ENCODE assay signal across 8 mouse cellular contexts in the genomic region with DNA sequence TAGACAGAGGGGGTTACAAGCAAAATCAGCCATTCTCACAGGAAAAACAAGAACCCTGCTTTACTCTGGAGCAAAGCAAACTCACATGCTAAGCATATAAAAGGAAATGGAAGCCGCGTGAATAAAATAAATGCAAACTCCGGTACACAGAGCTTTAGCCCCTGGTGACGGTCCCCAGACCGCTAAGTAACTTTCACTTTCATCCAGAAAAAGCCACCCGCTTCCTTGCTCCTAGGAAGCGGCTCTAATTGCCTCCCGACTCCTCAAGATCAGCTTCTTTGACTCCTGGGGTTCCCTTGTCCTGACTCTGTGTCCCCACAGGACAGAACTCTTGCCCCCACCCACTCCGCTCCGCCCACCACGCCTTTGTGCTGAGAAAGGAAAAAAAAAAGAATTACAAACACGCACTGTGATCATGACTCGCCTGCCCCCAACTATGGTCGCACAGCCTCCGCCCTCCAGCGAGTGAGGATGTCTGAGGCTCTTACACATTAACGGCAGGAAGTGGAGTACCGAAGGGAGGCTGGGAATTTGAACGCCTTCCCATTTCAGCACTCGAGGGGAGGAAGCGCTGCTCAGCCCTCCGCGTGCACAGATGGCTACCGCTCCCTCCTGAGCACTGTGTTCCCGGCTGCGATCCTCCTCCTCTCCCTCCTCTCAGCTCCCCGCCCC.
A peak's percentile ranks its signal among the peaks of the same experiment; 100 is the strongest.
DNase-seq lines count a peak whose midpoint lies in the region; ATAC-seq and TF ChIP-seq lines count a peak whose summit lies in the region.

No protein-coding gene starts in this region.

- peak overlapping the region; percentile 71 for H3K4me2 ChIP-seq in kidney, embryonic 15.5 days
- peak overlapping the region; percentile 67 for H3K4me2 ChIP-seq in limb, embryonic 15.5 days
- peak overlapping the region; percentile 56 for H3K4me2 ChIP-seq in midbrain, postnatal 0 days (ENCODE audit: low read depth, low read length, poor library complexity, severe bottlenecking)

- H3K4me1 ChIP-seq in bone marrow macrophage, adult 2 months (ENCODE audit: control insufficient read depth, insufficient read depth, low read length), result peaks cover 52% of the 10 kb centered on the region
- H3K4me1 ChIP-seq in embryonic fibroblast, embryonic 13.5 days (ENCODE audit: control insufficient read depth, insufficient read depth, low read length), result peaks cover 36% of the 10 kb centered on the region
- peaks cover 70% of the 10 kb centered on the region for H3K4me1 ChIP-seq in heart, embryonic 10.5 days
- H3K4me1 ChIP-seq in kidney, embryonic 15.5 days, result peaks cover 81% of the 10 kb centered on the region
- peaks cover 74% of the 10 kb centered on the region for H3K4me1 ChIP-seq in limb, embryonic 15.5 days
- H3K4me1 ChIP-seq in midbrain, postnatal 0 days (ENCODE audit: insufficient read depth, low read length), result peaks cover 15% of the 10 kb centered on the region; the same call in 1 of the 2 replicates

- TF ChIP-seq CTCF in C2C12 (IDR thresholded peaks at IDR 0.05; ENCODE audit: control insufficient read depth, insufficient read depth, insufficient read length), result no peak
- no peak for TF ChIP-seq CTCF in bone marrow macrophage, adult 2 months (IDR thresholded peaks at IDR 0.05; ENCODE audit: low read depth, low read length)
- TF ChIP-seq CTCF in embryonic fibroblast, embryonic 13.5 days (IDR thresholded peaks at IDR 0.05; ENCODE audit: borderline replicate concordance, insufficient read depth, low read length), result no peak
- 0 out of 2 replicates have a peak, but pooled peaks have one; percentile 8 for TF ChIP-seq CTCF in midbrain, postnatal 0 days (IDR thresholded peaks at IDR 0.05)

- H3K27me3 ChIP-seq in C2C12 (ENCODE audit: control insufficient read depth, insufficient read depth, insufficient read length), result no peaks in the 10 kb centered on the region
- H3K27me3 ChIP-seq in heart, embryonic 10.5 days (ENCODE audit: insufficient read depth, poor library complexity, severe bottlenecking), result no peaks in the 10 kb centered on the region
- H3K27me3 ChIP-seq in kidney, embryonic 15.5 days, result no peaks in the 10 kb centered on the region
- H3K27me3 ChIP-seq in limb, embryonic 15.5 days, result no peaks in the 10 kb centered on the region
- no peaks in the 10 kb centered on the region for H3K27me3 ChIP-seq in midbrain, postnatal 0 days (ENCODE audit: insufficient read depth, low read length)

- H3K79me3 ChIP-seq in C2C12 (ENCODE audit: low read depth), result peaks cover 44% of the 10 kb centered on the region

- H3K9me3 ChIP-seq in heart, embryonic 10.5 days, result no peaks in the 10 kb centered on the region
- H3K9me3 ChIP-seq in kidney, embryonic 15.5 days (replicated peaks), result no peaks in the 10 kb centered on the region
- H3K9me3 ChIP-seq in limb, embryonic 15.5 days, result no peaks in the 10 kb centered on the region
- H3K9me3 ChIP-seq in midbrain, postnatal 0 days (ENCODE audit: low read length), result no peaks in the 10 kb centered on the region

- H3K27ac ChIP-seq in bone marrow macrophage, adult 2 months (ENCODE audit: insufficient read depth, low read depth, low read length), result peak overlapping the region; percentile 85
- H3K27ac ChIP-seq in embryonic fibroblast, embryonic 13.5 days (ENCODE audit: insufficient read depth, low read length), result peak overlapping the region; percentile 98
- peak overlapping the region; percentile 95 for H3K27ac ChIP-seq in heart, embryonic 10.5 days
- peak overlapping the region; percentile 98 for H3K27ac ChIP-seq in kidney, embryonic 15.5 days
- H3K27ac ChIP-seq in limb, embryonic 15.5 days, result peak overlapping the region; percentile 96
- H3K27ac ChIP-seq in midbrain, postnatal 0 days (ENCODE audit: low read depth, low read length), result peak overlapping the region; percentile 63

- peak; percentile 93 for DNase-seq in heart, embryonic 10.5 days (ENCODE audit: low spot score)
- peak; percentile 83 for DNase-seq in midbrain, postnatal 0 days (ENCODE audit: low spot score)
- peak; percentile 22 to 41 for DNase-seq in spleen, postnatal 14 days (ENCODE audit: low spot score in 2 of 2)

- peak overlapping the region; percentile 46 for H3K4me3 ChIP-seq in C2C12 (ENCODE audit: insufficient read depth, poor library complexity, severe bottlenecking)
- peak overlapping the region; percentile 76 for H3K4me3 ChIP-seq in bone marrow macrophage, adult 2 months (ENCODE audit: insufficient read depth, low read length)
- peak overlapping the region; percentile 76 for H3K4me3 ChIP-seq in embryonic fibroblast, embryonic 13.5 days (ENCODE audit: insufficient read depth, low read length)
- H3K4me3 ChIP-seq in heart, embryonic 10.5 days, result peak overlapping the region; percentile 67
- H3K4me3 ChIP-seq in kidney, embryonic 15.5 days (replicated peaks), result peak overlapping the region; percentile 56
- H3K4me3 ChIP-seq in limb, embryonic 15.5 days, result peak overlapping the region; percentile 49
- H3K4me3 ChIP-seq in midbrain, postnatal 0 days (ENCODE audit: low read depth, low read length), result peak overlapping the region; percentile 35

- peaks cover 67% of the 10 kb centered on the region for H3K79me2 ChIP-seq in C2C12 (ENCODE audit: control insufficient read depth, insufficient read depth)

- ATAC-seq in kidney, embryonic 15.5 days (replicated peaks; ENCODE audit: low FRiP score), result peak; percentile 89
- peak; percentile 85 for ATAC-seq in limb, embryonic 15.5 days (ENCODE audit: insufficient number of reproducible peaks, low FRiP score, low TSS enrichment, low read depth)
- ATAC-seq in midbrain, postnatal 0 days (ENCODE audit: low FRiP score), result peak; percentile 55

- peak overlapping the region; percentile 51 for H3K9ac ChIP-seq in kidney, embryonic 15.5 days
- peak overlapping the region; percentile 40 for H3K9ac ChIP-seq in limb, embryonic 15.5 days
- peak overlapping the region; percentile 46 for H3K9ac ChIP-seq in midbrain, postnatal 0 days (replicated peaks; ENCODE audit: low read length, poor library complexity, severe bottlenecking)

- peaks cover 33% of the 10 kb centered on the region for H3K36me3 ChIP-seq in C2C12 (ENCODE audit: control insufficient read depth, insufficient read depth)
- H3K36me3 ChIP-seq in heart, embryonic 10.5 days, result no peaks in the 10 kb centered on the region
- H3K36me3 ChIP-seq in kidney, embryonic 15.5 days, result 0 out of 2 replicates have a peak, but pooled peaks cover 2% of the 10 kb centered on the region
- H3K36me3 ChIP-seq in limb, embryonic 15.5 days, result no peaks in the 10 kb centered on the region
- H3K36me3 ChIP-seq in midbrain, postnatal 0 days (ENCODE audit: insufficient read depth, low read length), result peaks cover 2% of the 10 kb centered on the region; the same call in 1 of the 2 replicates

- TF ChIP-seq POLR2A in bone marrow macrophage, adult 2 months (IDR thresholded peaks at IDR 0.05; ENCODE audit: borderline replicate concordance, low read depth, low read length), result no peak; the same call in 1 of the 2 replicates
- TF ChIP-seq POLR2A in embryonic fibroblast, embryonic 13.5 days (IDR thresholded peaks at IDR 0.05; ENCODE audit: low read depth, low read length), result peak; percentile 62

- WGBS in heart, embryonic 10.5 days, result under 1% methylated on average over 27 of the region's 27 CpGs
- 0% methylated on average over 26 of the region's 27 CpGs for WGBS in kidney, embryonic 15.5 days
- under 1% methylated on average over 27 of the region's 27 CpGs for WGBS in limb, embryonic 15.5 days
- WGBS in midbrain, postnatal 0 days, result 2% methylated on average over 26 of the region's 27 CpGs

- H3ac ChIP-seq in C2C12 (ENCODE audit: control insufficient read depth, insufficient read length, low read depth), result peak overlapping the region; percentile 47

TF ChIP-seq in C2C12, 6 proteins besides CTCF, POLR2A, EP300 and RAD21:
- TF ChIP-seq USF1 (IDR thresholded peaks at IDR 0.05; ENCODE audit: low read depth), result no peak
- peak; percentile 81 for TF ChIP-seq MAX (IDR thresholded peaks at IDR 0.05)

Comparison
In these comparisons a context has a peak if more than half of its experiments do, and no peak if none do; other contexts are left out.
1. Peak in every context shown above with its lines: DNase-seq, ATAC-seq, H3K4me3 ChIP-seq and H3K27ac ChIP-seq.
2. DNase-seq: peak in every context shown above with its lines; median percentile 93 in heart, embryonic 10.5 days; 83 in midbrain, postnatal 0 days; 32 in spleen, postnatal 14 days.